Mouse (Mus musculus) heart, embryonic 12.5 days (tissue): ENCODE measurements around the gene Gps1. TPM values are rescaled to one million over a fixed set of nuclear protein-coding genes. Genes with fewer than 3 reads are reported as not detected.
"Not testable (repeated sequence)": the region's sequence is repeated elsewhere in the genome, so short reads cannot be mapped to it uniquely, and the experiment has no call there.

Experiments
- ATAC-seq: fragments of 200-750 bp; cut with Nextera tagmentation; 2 replicates; pipeline ENCODE4 v1.8.0; 2017; ENCODE audit warnings: moderate TSS enrichment, moderate library complexity; ENCODE audit not compliant: insufficient number of reproducible peaks, low FRiP score
- H3K27ac ChIP-seq: fragments of 300-500 bp; sonication (generic); 2 replicates; pipeline ENCODE4 v1.5.1; 2016; ENCODE audit warnings: mild to moderate bottlenecking, moderate library complexity; ENCODE audit not compliant: poor library complexity, severe bottlenecking
- H3K27me3 ChIP-seq: fragments of 300-500 bp; sonication (generic); replicated peaks from 2 replicates; pipeline ENCODE4 v1.6.1; 2016; ENCODE audit warnings: mild to moderate bottlenecking, moderate library complexity
- H3K36me3 ChIP-seq: fragments of 300-500 bp; sonication (generic); 2 replicates; pipeline ENCODE4 v1.6.1; 2016; ENCODE audit warnings: mild to moderate bottlenecking, moderate library complexity
- H3K4me1 ChIP-seq: fragments of 300-500 bp; sonication (generic); replicated peaks from 2 replicates; pipeline ENCODE4 v1.6.1; 2016; ENCODE audit warnings: mild to moderate bottlenecking
- H3K4me2 ChIP-seq: fragments of 300-500 bp; sonication (generic); 2 replicates; pipeline ENCODE4 v1.6.1; 2016; ENCODE audit warnings: mild to moderate bottlenecking, moderate library complexity
- H3K4me3 ChIP-seq: fragments of 300-500 bp; sonication (generic); 2 replicates; pipeline ENCODE4 v1.5.1; 2016; ENCODE audit warnings: mild to moderate bottlenecking
- H3K9ac ChIP-seq: fragments of 300-500 bp; sonication (generic); 2 replicates; pipeline ENCODE4 v1.6.1; 2016; ENCODE audit warnings: mild to moderate bottlenecking, moderate library complexity
- H3K9me3 ChIP-seq: fragments of 300-500 bp; sonication (generic); replicated peaks from 2 replicates; pipeline ENCODE4 v1.6.1; 2016; ENCODE audit warnings: mild to moderate bottlenecking, moderate library complexity
- WGBS: fragments of 180-500 bp; shearing (Covaris S2); methylation state at CpG from one replicate; pipeline ENCODE4 v1.1.7; 2016; 5-methylcytosine and 5-hydroxymethylcytosine counted together
- polyA plus RNA-seq: library from polyadenylated mRNA; unstranded; fragments of >200 nt; fragmentation: Nextera tagmentation; extraction: Ambion mirVana; gene quantifications from 2 replicates; pipeline ENCODE4 v1.2.1, GENCODE M21; 2016

Gene Gps1
- polyA plus RNA-seq, 1 experiment from 2014 or later: 140 TPM

DNA sequence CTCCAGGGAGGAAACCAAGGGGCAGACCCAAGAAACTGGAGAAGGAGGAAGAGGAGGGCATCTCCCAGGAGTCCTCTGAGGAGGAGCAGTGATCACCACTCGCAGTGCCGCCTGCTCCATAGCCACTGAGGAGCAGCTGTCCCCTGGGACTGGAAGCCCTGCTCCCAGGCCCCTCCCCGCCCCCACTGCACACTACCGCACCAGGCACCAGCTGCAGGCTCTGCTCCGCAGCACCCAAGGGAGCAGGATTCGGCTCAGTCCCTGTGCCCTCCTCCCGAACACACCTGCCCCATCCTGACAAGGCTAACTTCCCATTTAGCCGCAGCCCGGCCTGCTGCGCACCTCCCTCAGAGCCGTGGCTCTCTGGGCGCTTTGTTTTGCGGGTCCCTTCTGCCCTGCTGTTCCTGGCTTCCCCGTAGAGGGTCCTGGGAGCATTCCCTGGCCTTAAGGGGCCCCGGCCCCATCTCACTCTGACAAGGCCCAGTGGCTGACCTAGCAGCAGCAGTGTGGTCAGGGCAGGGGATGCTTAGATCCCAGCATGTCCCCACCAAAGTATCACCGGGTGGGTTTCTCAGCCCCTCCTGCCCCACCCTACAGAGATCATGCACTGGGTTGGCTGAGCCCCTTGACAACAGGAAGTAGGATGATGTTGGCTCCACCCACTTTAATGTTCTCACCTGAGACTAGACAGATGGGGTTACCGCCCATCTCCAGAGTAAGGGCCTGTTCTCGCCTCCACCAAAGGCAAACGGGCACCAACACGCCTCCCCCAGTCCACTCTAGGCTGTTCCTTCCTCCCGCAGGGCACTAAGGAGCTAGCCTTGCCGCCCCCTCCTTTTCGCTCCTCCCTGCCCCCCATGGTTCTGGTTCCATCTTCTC lies 20.7 kb upstream of the Gps1 start:
- peak; percentile 22 for ATAC-seq
- Histone ChIP-seq H3K4me3 (peak overlapping the region; percentile 23), H3K9me3 (peaks cover 14% of the 10 kb centered on the region), H3K4me2 (peak overlapping the region; percentile 61), H3K27me3 (peaks cover 47% of the 10 kb centered on the region)
- not testable (repeated sequence) for H3K36me3 ChIP-seq, H3K27ac ChIP-seq, H3K4me1 ChIP-seq, H3K9ac ChIP-seq
- WGBS: 16% methylated on average over 8 of the region's 23 CpGs

- H3K9me3 ChIP-seq, H3K4me1 ChIP-seq, H3K27ac ChIP-seq, H3K4me2 ChIP-seq, H3K4me3 ChIP-seq, ATAC-seq, H3K9ac ChIP-seq, H3K36me3 ChIP-seq: not testable (repeated sequence)
- 58% methylated on average over 4 of the region's 7 CpGs for WGBS
- peaks cover 40% of the 10 kb centered on the region for H3K27me3 ChIP-seq
Measured at GRCm38 (mm10) chr11:120767023-120767422, 17.0 kb upstream of the Gps1 start.

DNA sequence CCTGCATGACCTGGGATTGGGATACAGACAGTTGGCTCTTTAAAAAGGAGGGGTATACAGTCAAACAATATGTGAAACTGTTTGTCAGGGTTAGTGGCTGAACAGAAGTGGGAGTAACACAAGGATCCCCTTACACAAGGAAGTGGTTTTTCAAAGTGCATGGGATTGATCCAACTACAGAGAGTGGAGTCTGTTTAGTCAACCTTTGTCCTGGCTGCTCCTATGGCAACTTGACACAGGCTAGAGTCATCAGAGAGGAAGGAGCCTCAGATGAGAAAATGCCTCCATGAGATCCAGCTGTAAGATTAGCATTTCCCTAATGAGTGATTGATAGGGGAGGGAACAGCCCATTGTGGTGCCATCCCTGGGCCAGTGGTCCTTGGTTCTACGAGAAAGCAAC lies 15.9 kb upstream of the Gps1 start:
- WGBS: 53% methylated on average over 1 of the region's 1 CpGs
- no peak overlapping the region for H3K9ac ChIP-seq
- no peak overlapping the region for H3K4me3 ChIP-seq
- no peak overlapping the region for H3K4me2 ChIP-seq
- no peaks in the 10 kb centered on the region; the same call in 1 of the 2 replicates for H3K4me1 ChIP-seq
- no peak for ATAC-seq
- peaks cover 36% of the 10 kb centered on the region for H3K27me3 ChIP-seq
- no peak overlapping the region for H3K27ac ChIP-seq
- H3K36me3 ChIP-seq: no peaks in the 10 kb centered on the region
- H3K9me3 ChIP-seq: no peaks in the 10 kb centered on the region

DNA sequence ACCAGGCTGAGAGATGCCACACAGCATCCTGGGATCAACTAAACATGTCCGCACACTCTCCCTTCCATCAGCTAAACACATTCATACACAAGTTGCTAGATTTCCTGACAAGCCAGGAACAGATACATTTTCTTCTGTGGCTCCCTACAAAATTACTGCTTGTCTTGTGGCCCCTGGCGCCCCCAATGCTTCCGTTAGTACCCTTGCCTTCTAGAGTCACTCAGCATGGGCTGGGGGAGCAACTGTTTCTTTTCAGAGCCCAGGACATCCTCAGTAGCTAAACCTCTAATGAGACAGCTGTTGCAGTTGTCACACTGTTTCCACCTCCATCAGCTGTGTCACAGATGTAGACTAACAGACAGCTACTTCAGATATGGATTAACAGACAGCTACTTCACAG lies 11.3 kb upstream of the Gps1 start:
- Histone ChIP-seq H3K4me3 (no peak overlapping the region), H3K4me1 (no peaks in the 10 kb centered on the region; the same call in 1 of the 2 replicates), H3K27ac (no peak overlapping the region), H3K4me2 (no peak overlapping the region), H3K36me3 (no peaks in the 10 kb centered on the region), H3K27me3 (peaks cover 24% of the 10 kb centered on the region), H3K9ac (no peak overlapping the region), H3K9me3 (no peaks in the 10 kb centered on the region)
- no peak for ATAC-seq
- WGBS: 64% methylated on average over 3 of the region's 3 CpGs

- H3K36me3 ChIP-seq: no peaks in the 10 kb centered on the region
- H3K4me2 ChIP-seq: no peak overlapping the region
- H3K9ac ChIP-seq: no peak overlapping the region
- H3K9me3 ChIP-seq: no peaks in the 10 kb centered on the region
- no peak overlapping the region for H3K27ac ChIP-seq
- no peaks in the 10 kb centered on the region; the same call in 1 of the 2 replicates for H3K4me1 ChIP-seq
- peaks cover 21% of the 10 kb centered on the region for H3K27me3 ChIP-seq
- H3K4me3 ChIP-seq: no peak overlapping the region
- WGBS: 85% methylated on average over 7 of the region's 7 CpGs
- no peak for ATAC-seq
Measured at GRCm38 (mm10) chr11:120773463-120774190, 10.4 kb upstream of the Gps1 start.

GRCm38 (mm10) chr11:120775774-120776469 lies 8.2 kb upstream of the Gps1 start:
- no peak overlapping the region for H3K4me3 ChIP-seq
- H3K4me2 ChIP-seq: 0 out of 2 replicates have a peak overlapping the region, but pooled peaks have one; percentile 1
- no peaks in the 10 kb centered on the region for H3K9me3 ChIP-seq
- WGBS: 25% methylated on average over 15 of the region's 15 CpGs
- peaks cover 10% of the 10 kb centered on the region; the same call in 1 of the 2 replicates for H3K36me3 ChIP-seq
- no peak overlapping the region for H3K9ac ChIP-seq
- H3K27me3 ChIP-seq: peaks cover 21% of the 10 kb centered on the region
- peak; percentile 82 for ATAC-seq
- no peak overlapping the region for H3K27ac ChIP-seq
- H3K4me1 ChIP-seq: no peaks in the 10 kb centered on the region; the same call in 1 of the 2 replicates

DNA sequence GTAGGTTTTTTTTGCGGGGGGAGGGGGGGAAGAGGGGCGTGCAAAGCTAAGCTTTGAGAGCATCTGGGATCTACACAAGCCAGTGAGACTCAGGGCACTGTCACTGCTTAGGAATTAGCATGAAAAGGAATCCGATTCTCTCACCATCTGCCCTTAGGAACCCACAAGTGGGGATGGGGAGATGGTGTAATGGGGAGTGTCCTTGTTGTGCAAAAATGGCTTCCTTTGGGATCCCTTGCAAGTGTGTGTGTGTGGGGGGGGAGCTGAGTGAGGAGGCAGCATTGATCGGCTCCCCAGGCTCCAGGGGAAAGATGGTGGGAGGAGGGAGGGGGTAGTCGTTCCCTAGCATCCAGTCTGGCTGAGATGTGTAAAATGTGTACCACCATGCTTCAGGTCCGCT lies 6.9 kb upstream of the Gps1 start:
- Histone ChIP-seq H3K9ac (no peak overlapping the region), H3K4me2 (no peak overlapping the region), H3K4me1 (no peaks in the 10 kb centered on the region; the same call in 1 of the 2 replicates), H3K27me3 (peaks cover 28% of the 10 kb centered on the region), H3K36me3 (peaks cover 19% of the 10 kb centered on the region), H3K27ac (no peak overlapping the region), H3K9me3 (no peaks in the 10 kb centered on the region), H3K4me3 (no peak overlapping the region)
- ATAC-seq: no peak
- WGBS: 33% methylated on average over 6 of the region's 6 CpGs

DNA sequence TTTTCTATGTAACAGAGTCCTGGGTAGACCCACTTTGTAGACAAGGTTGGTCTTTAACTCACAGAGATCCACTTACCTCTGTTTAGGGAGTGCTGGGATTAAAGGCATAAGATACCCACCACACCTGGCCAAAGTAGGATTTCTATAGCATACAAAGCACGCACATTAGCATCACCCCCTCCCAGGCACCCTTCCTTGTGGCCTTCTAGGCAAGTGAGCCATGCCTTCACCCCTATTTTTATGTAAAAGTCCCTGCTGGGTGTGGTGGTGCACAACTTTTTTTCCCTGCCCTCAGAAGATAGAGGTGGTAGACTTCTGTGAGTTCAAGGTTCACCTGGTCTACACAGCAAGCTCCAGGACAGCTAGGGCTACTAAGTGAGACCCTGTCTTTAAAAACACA lies 4.2 kb upstream of the Gps1 start:
- no peak overlapping the region for H3K27ac ChIP-seq
- H3K4me2 ChIP-seq: no peak overlapping the region
- H3K4me1 ChIP-seq: peaks cover 9% of the 10 kb centered on the region
- no peaks in the 10 kb centered on the region for H3K9me3 ChIP-seq
- 86% methylated on average over 1 of the region's 1 CpGs for WGBS
- peaks cover 23% of the 10 kb centered on the region for H3K36me3 ChIP-seq
- ATAC-seq: no peak
- H3K27me3 ChIP-seq: peaks cover 23% of the 10 kb centered on the region
- H3K9ac ChIP-seq: no peak overlapping the region
- no peak overlapping the region for H3K4me3 ChIP-seq

DNA sequence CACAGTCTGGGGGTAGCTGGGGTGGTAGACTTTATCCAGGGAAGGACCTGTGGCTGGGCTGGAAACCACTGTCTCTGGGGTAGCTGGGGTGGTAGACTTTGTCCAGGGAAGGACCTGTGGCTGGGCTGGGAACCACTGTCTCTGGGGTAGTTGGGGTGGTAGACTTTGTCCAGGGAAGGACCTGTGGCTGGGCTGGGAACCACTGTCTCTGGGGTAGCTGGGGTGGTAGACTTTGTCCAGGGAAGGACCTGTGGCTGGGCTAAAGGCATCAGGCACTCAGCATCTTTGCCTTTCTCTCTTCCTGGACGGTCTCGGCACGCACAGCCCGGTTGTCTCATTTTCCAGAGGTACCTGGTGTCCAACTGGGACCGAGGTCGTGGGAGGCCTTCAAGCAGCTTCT lies 2.7 kb upstream of the Gps1 start:
- not testable (repeated sequence) for H3K9ac ChIP-seq, ATAC-seq, H3K9me3 ChIP-seq, H3K4me3 ChIP-seq, H3K27ac ChIP-seq, H3K4me2 ChIP-seq
- H3K27me3 ChIP-seq: peaks cover 18% of the 10 kb centered on the region
- 93% methylated on average over 6 of the region's 6 CpGs for WGBS
- peaks cover 30% of the 10 kb centered on the region for H3K36me3 ChIP-seq
- H3K4me1 ChIP-seq: peaks cover 21% of the 10 kb centered on the region

DNA sequence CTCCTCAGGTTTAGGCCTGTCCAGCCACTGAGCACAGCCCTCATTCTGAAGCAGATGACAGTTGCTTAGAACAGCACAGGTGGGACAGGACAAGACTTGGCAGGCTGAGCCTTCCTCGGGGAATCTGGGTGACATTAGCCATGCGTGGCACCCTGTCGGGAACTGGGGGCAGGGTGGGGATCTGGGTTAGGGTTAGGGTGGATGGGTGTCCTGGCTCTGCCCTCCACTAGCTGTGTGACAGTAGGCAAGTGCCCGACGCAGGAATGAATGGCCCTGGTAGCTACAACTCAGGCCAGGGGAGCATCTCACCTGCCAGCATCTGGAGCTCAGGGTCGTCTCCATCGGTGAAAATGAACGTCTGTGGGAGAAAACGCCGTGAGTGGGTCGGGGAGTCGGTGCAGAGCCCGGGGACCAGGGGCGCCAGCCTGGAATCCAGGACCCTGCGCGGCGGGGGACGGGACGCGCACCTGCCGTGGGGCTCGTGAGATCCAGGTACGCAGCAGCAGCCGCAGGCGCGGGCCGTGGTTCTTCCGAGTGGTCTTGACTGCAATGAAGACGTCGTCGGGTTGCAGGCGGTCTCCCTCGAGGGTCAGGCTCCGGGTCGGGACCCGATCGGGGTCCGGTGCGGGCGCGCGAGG lies 527 bp upstream of the Gps1 start:
- Histone ChIP-seq H3K4me3 (peak overlapping the region; percentile 100), H3K36me3 (peaks cover 52% of the 10 kb centered on the region), H3K9me3 (no peaks in the 10 kb centered on the region), H3K27me3 (peaks cover 8% of the 10 kb centered on the region; the same call in 1 of the 2 replicates), H3K9ac (peak overlapping the region; percentile 97), H3K4me1 (peaks cover 21% of the 10 kb centered on the region), H3K27ac (peak overlapping the region; percentile 47; the same call in 1 of the 2 replicates), H3K4me2 (peak overlapping the region; percentile 96)
- 2% methylated on average over 42 of the region's 42 CpGs for WGBS
- ATAC-seq: no peak; the same call in 1 of the 2 replicates
